Mouse (Mus musculus): ENCODE results near the gene Rimbp2.
"Not testable (repeated sequence)": the region's sequence is repeated elsewhere in the genome, so short reads cannot be mapped to it uniquely, and the experiment has no call there.

The Rimbp2 gene

GRCm38 (mm10) chr5:128953278-128954070 lies at the start of gene Rimbp2:
Gene Rimbp2, minus strand, starts transcription at chr5:128953486.
- DNase-seq (ENCODE audit: low read depth, low spot score), result no peak

GRCm38 (mm10) chr5:129002571-129003011 lies 49.3 kb upstream of the Rimbp2 start:
- DNase-seq (ENCODE audit: low read depth, low spot score), result no peak

- no peak for DNase-seq (ENCODE audit: low read depth, low spot score)
Observed at GRCm38 (mm10) chr5:129000706-129001468, 47.6 kb upstream of the Rimbp2 start.

GRCm38 (mm10) chr5:128987141-128987954 lies 34.1 kb upstream of the Rimbp2 start:
- no peak for DNase-seq (ENCODE audit: low read depth, low spot score)

- DNase-seq (ENCODE audit: low read depth, low spot score), result no peak
Observed at GRCm38 (mm10) chr5:128985946-128986345, 32.7 kb upstream of the Rimbp2 start.

- DNase-seq (ENCODE audit: low read depth, low spot score), result no peak
Observed at GRCm38 (mm10) chr5:128984536-128984935, 31.2 kb upstream of the Rimbp2 start.

GRCm38 (mm10) chr5:128981607-128982006 lies 28.3 kb upstream of the Rimbp2 start:
- DNase-seq (ENCODE audit: low read depth, low spot score), result peak; percentile 50

- no peak for DNase-seq (ENCODE audit: low read depth, low spot score)
Observed at GRCm38 (mm10) chr5:128980857-128981256, 27.6 kb upstream of the Rimbp2 start.

- DNase-seq (ENCODE audit: low read depth, low spot score), result no peak
Observed at GRCm38 (mm10) chr5:128978957-128979356, 25.7 kb upstream of the Rimbp2 start.

- DNase-seq (ENCODE audit: low read depth, low spot score), result not testable (repeated sequence)
Observed at GRCm38 (mm10) chr5:128977466-128977865, 24.2 kb upstream of the Rimbp2 start.

- no peak for DNase-seq (ENCODE audit: low read depth, low spot score)
Observed at GRCm38 (mm10) chr5:128976266-128976665, 23.0 kb upstream of the Rimbp2 start.

GRCm38 (mm10) chr5:128971298-128971697 lies 18.0 kb upstream of the Rimbp2 start:
- no peak for DNase-seq (ENCODE audit: low read depth, low spot score)

- DNase-seq (ENCODE audit: low read depth, low spot score), result no peak
Observed at GRCm38 (mm10) chr5:128970878-128971277, 17.6 kb upstream of the Rimbp2 start.

- no peak for DNase-seq (ENCODE audit: low read depth, low spot score)
Observed at GRCm38 (mm10) chr5:128964353-128964752, 11.1 kb upstream of the Rimbp2 start.

- DNase-seq (ENCODE audit: low read depth, low spot score), result no peak
Observed at GRCm38 (mm10) chr5:128958916-128959315, 5.6 kb upstream of the Rimbp2 start.

- DNase-seq (ENCODE audit: low read depth, low spot score), result not testable (repeated sequence)
Observed at GRCm38 (mm10) chr5:128954371-128954770, 1.1 kb upstream of the Rimbp2 start.

GRCm38 (mm10) chr5:128952291-128953195 lies 743 bp downstream of the Rimbp2 start:
- no peak for DNase-seq (ENCODE audit: low read depth, low spot score)

GRCm38 (mm10) chr5:128951472-128951871 lies 1.8 kb downstream of the Rimbp2 start:
- no peak for DNase-seq (ENCODE audit: low read depth, low spot score)

GRCm38 (mm10) chr5:128947093-128947492 lies 6.2 kb downstream of the Rimbp2 start:
- no peak for DNase-seq (ENCODE audit: low read depth, low spot score)

GRCm38 (mm10) chr5:128940436-128940835 lies 12.8 kb downstream of the Rimbp2 start:
- no peak for DNase-seq (ENCODE audit: low read depth, low spot score)
